Mouse (Mus musculus): ENCODE results near the gene Scoc. TPM values are rescaled to one million over a fixed set of nuclear protein-coding genes. Genes with fewer than 3 reads are reported as not detected.

Gene Scoc
- total RNA-seq (2014; fragmentation: Nextera tagmentation) (69.1 and 80.0 TPM in 2 replicates), total RNA-seq (2017) (16.1 and 17.0 TPM in 2 replicates), polyA plus RNA-seq (2012) (0.84 and 1.9 TPM in 2 replicates)

DNA sequence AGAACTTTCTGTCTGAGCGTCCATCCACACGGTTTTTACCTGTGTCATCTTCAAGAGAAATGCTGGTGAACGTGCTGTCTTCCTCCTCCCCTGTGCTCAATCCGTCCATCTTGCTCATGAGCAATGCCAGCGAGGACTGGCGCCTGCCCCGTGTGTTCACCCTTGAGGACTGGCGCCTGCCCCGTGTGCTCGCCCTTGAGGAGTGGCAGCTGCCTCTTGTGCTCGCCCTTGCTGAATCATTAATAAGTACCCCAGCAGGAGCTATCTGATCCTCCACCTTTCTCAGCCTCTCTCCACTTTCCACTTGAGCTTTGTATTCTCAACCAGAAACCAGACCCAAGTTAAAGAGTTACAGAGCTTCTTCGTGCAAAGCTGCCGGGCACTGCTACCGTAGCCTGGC is at the start of gene Scoc:
TSS of gene Scoc (minus strand) at position 170 of the 400 bp plus-strand sequence.
- Histone ChIP-seq H3K4me1 (ENCODE audit: insufficient read depth, low read depth, low read length) (no peaks in the 10 kb centered on the region), H3K36me3 (replicated peaks) (no peaks in the 10 kb centered on the region), H3K9me3 (replicated peaks) (no peaks in the 10 kb centered on the region), H3K27me3 (ENCODE audit: insufficient read depth, low read length) (peaks cover 13% of the 10 kb centered on the region; the same call in 1 of the 2 replicates), H3K4me3 (ENCODE audit: low read depth, low read length) (no peak within 1 kb of the TSS)
- DNase-seq (ENCODE audit: low spot score) = no peak
- no peak for ATAC-seq (ENCODE audit: extremely low read depth, insufficient number of reproducible peaks, low FRiP score, poor library complexity, severe bottlenecking)
- TF ChIP-seq GATA2 (IDR thresholded peaks at IDR 0.05; ENCODE audit: borderline replicate concordance, low read depth, low read length) (no peak), POLR2AphosphoS5 (IDR thresholded peaks at IDR 0.05; ENCODE audit: insufficient replicate concordance, low read depth, low read length) (no peak), CTCF (IDR thresholded peaks at IDR 0.05; ENCODE audit: low read depth, low read length) (no peak), TAL1 (conservative IDR thresholded peaks at IDR 0.05; ENCODE audit: low read depth, low read length) (no peak), GATA1 (IDR thresholded peaks at IDR 0.05; ENCODE audit: borderline replicate concordance, low read length) (no peak)

DNA sequence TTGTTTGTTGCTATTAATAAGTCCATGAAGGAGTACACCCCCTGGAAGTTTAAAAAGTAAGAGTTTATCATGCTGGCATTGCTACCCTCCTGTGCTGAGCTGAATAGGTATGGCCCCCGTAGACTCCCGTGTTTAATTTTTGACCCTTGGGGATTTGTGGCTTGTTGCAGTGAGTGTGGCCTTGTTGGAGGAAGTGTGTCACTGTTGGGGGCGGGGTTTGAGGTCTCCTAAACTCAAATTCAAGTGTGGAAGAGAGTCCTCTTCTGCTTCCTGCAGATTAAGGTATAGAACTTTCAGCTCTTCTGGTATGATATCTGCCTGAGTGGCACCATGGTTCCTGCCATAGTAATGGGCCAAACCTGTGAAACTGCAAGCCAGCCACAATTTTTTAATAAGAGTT is 1.4 kb upstream of the Scoc start:
- no peaks in the 10 kb centered on the region for H3K36me3 ChIP-seq (replicated peaks)
- H3K9me3 ChIP-seq (replicated peaks) = no peaks in the 10 kb centered on the region
- no peak for DNase-seq (ENCODE audit: low spot score)
- no peak for ATAC-seq (ENCODE audit: extremely low read depth, insufficient number of reproducible peaks, low FRiP score, poor library complexity, severe bottlenecking)
- H3K4me1 ChIP-seq (ENCODE audit: insufficient read depth, low read depth, low read length) = no peaks in the 10 kb centered on the region
- no peak for TF ChIP-seq GATA1 (IDR thresholded peaks at IDR 0.05; ENCODE audit: borderline replicate concordance, low read length)
- no peak for TF ChIP-seq CTCF (IDR thresholded peaks at IDR 0.05; ENCODE audit: low read depth, low read length)
- TF ChIP-seq TAL1 (conservative IDR thresholded peaks at IDR 0.05; ENCODE audit: low read depth, low read length) = no peak
- TF ChIP-seq GATA2 (IDR thresholded peaks at IDR 0.05; ENCODE audit: borderline replicate concordance, low read depth, low read length) = no peak
- no peak for TF ChIP-seq POLR2AphosphoS5 (IDR thresholded peaks at IDR 0.05; ENCODE audit: insufficient replicate concordance, low read depth, low read length)
- H3K4me3 ChIP-seq (ENCODE audit: low read depth, low read length) = no peak overlapping the region
- H3K27me3 ChIP-seq (ENCODE audit: insufficient read depth, low read length) = peaks cover 11% of the 10 kb centered on the region; the same call in 1 of the 2 replicates

DNA sequence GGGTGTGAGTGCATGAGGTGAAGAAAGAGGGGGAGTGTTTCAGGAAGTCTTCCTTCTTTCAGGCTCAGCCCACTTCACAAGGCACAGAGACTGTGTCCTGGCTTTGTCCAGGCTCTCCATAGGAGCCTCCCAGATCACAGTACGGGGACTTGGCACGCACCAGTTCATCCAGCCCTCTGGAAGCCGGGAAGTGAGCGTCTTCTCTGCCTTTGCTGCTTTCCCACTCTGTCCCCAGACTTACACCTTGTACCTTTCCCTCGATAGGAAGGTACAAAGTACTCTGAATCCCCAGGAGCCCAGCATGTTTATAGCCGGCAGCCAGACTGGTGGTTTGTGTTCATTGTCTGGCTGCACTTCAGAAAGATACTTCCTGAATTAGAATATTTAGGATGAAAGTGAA is 1.1 kb downstream of the Scoc start:
- Histone ChIP-seq H3K27me3 (ENCODE audit: insufficient read depth, low read length) (peaks cover 13% of the 10 kb centered on the region; the same call in 1 of the 2 replicates), H3K9me3 (replicated peaks) (no peaks in the 10 kb centered on the region), H3K36me3 (replicated peaks) (no peaks in the 10 kb centered on the region), H3K4me1 (ENCODE audit: insufficient read depth, low read depth, low read length) (no peaks in the 10 kb centered on the region), H3K4me3 (ENCODE audit: low read depth, low read length) (no peak overlapping the region)
- no peak for TF ChIP-seq TAL1 (conservative IDR thresholded peaks at IDR 0.05; ENCODE audit: low read depth, low read length)
- TF ChIP-seq GATA1 (IDR thresholded peaks at IDR 0.05; ENCODE audit: borderline replicate concordance, low read length) = no peak
- TF ChIP-seq POLR2AphosphoS5 (IDR thresholded peaks at IDR 0.05; ENCODE audit: insufficient replicate concordance, low read depth, low read length) = no peak
- TF ChIP-seq GATA2 (IDR thresholded peaks at IDR 0.05; ENCODE audit: borderline replicate concordance, low read depth, low read length) = no peak
- TF ChIP-seq CTCF (IDR thresholded peaks at IDR 0.05; ENCODE audit: low read depth, low read length) = no peak
- no peak for DNase-seq (ENCODE audit: low spot score)
- no peak for ATAC-seq (ENCODE audit: extremely low read depth, insufficient number of reproducible peaks, low FRiP score, poor library complexity, severe bottlenecking)

- Histone ChIP-seq H3K36me3 (replicated peaks) (no peaks in the 10 kb centered on the region), H3K4me3 (ENCODE audit: low read depth, low read length) (no peak overlapping the region), H3K4me1 (ENCODE audit: insufficient read depth, low read depth, low read length) (no peaks in the 10 kb centered on the region), H3K9me3 (replicated peaks) (no peaks in the 10 kb centered on the region), H3K27me3 (ENCODE audit: insufficient read depth, low read length) (0 out of 2 replicates have a peak, but pooled peaks cover 2% of the 10 kb centered on the region)
- no peak for TF ChIP-seq POLR2AphosphoS5 (IDR thresholded peaks at IDR 0.05; ENCODE audit: insufficient replicate concordance, low read depth, low read length)
- TF ChIP-seq GATA1 (IDR thresholded peaks at IDR 0.05; ENCODE audit: borderline replicate concordance, low read length) = no peak
- TF ChIP-seq TAL1 (conservative IDR thresholded peaks at IDR 0.05; ENCODE audit: low read depth, low read length) = no peak
- no peak for TF ChIP-seq GATA2 (IDR thresholded peaks at IDR 0.05; ENCODE audit: borderline replicate concordance, low read depth, low read length)
- TF ChIP-seq CTCF (IDR thresholded peaks at IDR 0.05; ENCODE audit: low read depth, low read length) = no peak
- ATAC-seq (ENCODE audit: extremely low read depth, insufficient number of reproducible peaks, low FRiP score, poor library complexity, severe bottlenecking) = no peak
- no peak for DNase-seq (ENCODE audit: low spot score)
These were observed 7.1 kb downstream of the Scoc start for GRCm38 (mm10) chr8:83451056-83451455.

- TF ChIP-seq CTCF (IDR thresholded peaks at IDR 0.05; ENCODE audit: low read depth, low read length) = no peak
- TF ChIP-seq TAL1 (conservative IDR thresholded peaks at IDR 0.05; ENCODE audit: low read depth, low read length) = no peak
- no peak for TF ChIP-seq GATA1 (IDR thresholded peaks at IDR 0.05; ENCODE audit: borderline replicate concordance, low read length)
- no peak for TF ChIP-seq GATA2 (IDR thresholded peaks at IDR 0.05; ENCODE audit: borderline replicate concordance, low read depth, low read length)
- TF ChIP-seq POLR2AphosphoS5 (IDR thresholded peaks at IDR 0.05; ENCODE audit: insufficient replicate concordance, low read depth, low read length) = no peak
- no peak for ATAC-seq (ENCODE audit: extremely low read depth, insufficient number of reproducible peaks, low FRiP score, poor library complexity, severe bottlenecking)
- Histone ChIP-seq H3K27me3 (ENCODE audit: insufficient read depth, low read length) (0 out of 2 replicates have a peak, but pooled peaks cover 2% of the 10 kb centered on the region), H3K4me3 (ENCODE audit: low read depth, low read length) (no peak overlapping the region), H3K4me1 (ENCODE audit: insufficient read depth, low read depth, low read length) (no peaks in the 10 kb centered on the region), H3K36me3 (replicated peaks) (no peaks in the 10 kb centered on the region), H3K9me3 (replicated peaks) (no peaks in the 10 kb centered on the region)
- DNase-seq (ENCODE audit: low spot score) = no peak
These were observed 8.2 kb downstream of the Scoc start for GRCm38 (mm10) chr8:83449960-83450359.

DNA sequence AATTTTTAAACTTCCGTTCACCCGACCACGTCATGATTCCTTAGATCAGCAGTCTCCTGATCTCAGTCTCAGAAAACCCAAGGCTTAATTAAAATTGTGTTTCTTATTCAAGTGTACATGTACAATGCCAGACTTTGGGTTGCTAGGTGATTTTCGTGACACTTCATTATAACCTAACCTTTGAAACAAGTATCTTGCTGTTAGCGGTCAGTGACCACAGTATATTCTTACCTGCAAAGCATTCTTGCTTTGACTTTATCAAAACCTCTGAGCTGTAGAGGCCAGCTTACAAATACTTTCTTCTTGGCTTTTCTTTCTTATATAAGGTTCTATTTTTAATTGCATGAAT is 15.2 kb downstream of the Scoc start:
- Histone ChIP-seq H3K4me3 (ENCODE audit: low read depth, low read length) (no peak overlapping the region), H3K27me3 (ENCODE audit: insufficient read depth, low read length) (no peaks in the 10 kb centered on the region), H3K4me1 (ENCODE audit: insufficient read depth, low read depth, low read length) (peaks cover 11% of the 10 kb centered on the region), H3K36me3 (replicated peaks) (peaks cover 4% of the 10 kb centered on the region), H3K9me3 (replicated peaks) (no peaks in the 10 kb centered on the region)
- no peak for ATAC-seq (ENCODE audit: extremely low read depth, insufficient number of reproducible peaks, low FRiP score, poor library complexity, severe bottlenecking)
- TF ChIP-seq GATA2 (IDR thresholded peaks at IDR 0.05; ENCODE audit: borderline replicate concordance, low read depth, low read length) = no peak
- no peak for TF ChIP-seq GATA1 (IDR thresholded peaks at IDR 0.05; ENCODE audit: borderline replicate concordance, low read length)
- TF ChIP-seq POLR2AphosphoS5 (IDR thresholded peaks at IDR 0.05; ENCODE audit: insufficient replicate concordance, low read depth, low read length) = no peak
- no peak for TF ChIP-seq CTCF (IDR thresholded peaks at IDR 0.05; ENCODE audit: low read depth, low read length)
- no peak for TF ChIP-seq TAL1 (conservative IDR thresholded peaks at IDR 0.05; ENCODE audit: low read depth, low read length)
- no peak for DNase-seq (ENCODE audit: low spot score)

Data from G1E (cell line).